Mouse (Mus musculus) CD4-positive, CD25-positive, alpha-beta regulatory T cell, adult 2 months (primary cell): ENCODE results near the gene Tbc1d24.
A peak's percentile ranks its signal among the peaks of the same experiment; 100 is the strongest.
"Not testable (repeated sequence)": the region's sequence is repeated elsewhere in the genome, so short reads cannot be mapped to it uniquely, and the experiment has no call there.

Experiments used
- DNase-seq: peaks from one replicate; pipeline ENCODE4 v3.0.0-alpha.2; 2012; ENCODE audit warnings: low read depth, low spot score

The Tbc1d24 gene

GRCm38 (mm10) chr17:24151382-24151781, 54.0 kb downstream of the Tbc1d24 start:
- no peak for DNase-seq

GRCm38 (mm10) chr17:24150824-24151223, 54.5 kb downstream of the Tbc1d24 start, which contains the start of gene Pdpk1:
Pdpk1 (minus strand) TSS chr17:24150924.
- DNase-seq, result no peak

GRCm38 (mm10) chr17:24149421-24149820, 55.9 kb downstream of the Tbc1d24 start:
- no peak for DNase-seq

GRCm38 (mm10) chr17:24142897-24143296, 62.5 kb downstream of the Tbc1d24 start:
- no peak for DNase-seq

GRCm38 (mm10) chr17:24141425-24141920, 63.9 kb downstream of the Tbc1d24 start:
- peak; percentile 99 for DNase-seq

GRCm38 (mm10) chr17:24140845-24141424, 64.4 kb downstream of the Tbc1d24 start:
- peak; percentile 63 for DNase-seq

- no peak for DNase-seq
These were observed 65.4 kb downstream of the Tbc1d24 start for GRCm38 (mm10) chr17:24139968-24140367.

GRCm38 (mm10) chr17:24139256-24139655, 66.1 kb downstream of the Tbc1d24 start:
- DNase-seq, result no peak

- no peak for DNase-seq
These were observed 68.0 kb downstream of the Tbc1d24 start for GRCm38 (mm10) chr17:24137226-24137880.

- DNase-seq, result no peak
These were observed 71.3 kb downstream of the Tbc1d24 start for GRCm38 (mm10) chr17:24134062-24134461.

- DNase-seq, result peak; percentile 55
These were observed 72.4 kb downstream of the Tbc1d24 start for GRCm38 (mm10) chr17:24132919-24133318.

- DNase-seq, result no peak
These were observed 73.8 kb downstream of the Tbc1d24 start for GRCm38 (mm10) chr17:24131570-24131969.

GRCm38 (mm10) chr17:24129246-24129645, 76.1 kb downstream of the Tbc1d24 start:
- DNase-seq, result not testable (repeated sequence)

GRCm38 (mm10) chr17:24127592-24127991, 77.8 kb downstream of the Tbc1d24 start:
- peak; percentile 35 for DNase-seq

GRCm38 (mm10) chr17:24126801-24127200, 78.6 kb downstream of the Tbc1d24 start:
- DNase-seq, result peak; percentile 38
